Mouse (Mus musculus) ovary, adult 10 weeks (tissue): ENCODE data around the gene Phlpp1. TPM values are rescaled to one million over a fixed set of nuclear protein-coding genes. Genes with fewer than 3 reads are reported as not detected.

Experiments used
- polyA plus RNA-seq: library from polyadenylated mRNA; stranded (reverse); fragments of 350-450 nt; fragmentation: Illumina TruSeq; extraction: RNeasy Lipid Tissue Mini Kit (QIAGEN cat#74804); gene quantifications from one replicate; pipeline ENCODE4 v1.2.3, GENCODE M21; 2014

Gene Phlpp1
- polyA plus RNA-seq, result 10.8 TPM

DNA sequence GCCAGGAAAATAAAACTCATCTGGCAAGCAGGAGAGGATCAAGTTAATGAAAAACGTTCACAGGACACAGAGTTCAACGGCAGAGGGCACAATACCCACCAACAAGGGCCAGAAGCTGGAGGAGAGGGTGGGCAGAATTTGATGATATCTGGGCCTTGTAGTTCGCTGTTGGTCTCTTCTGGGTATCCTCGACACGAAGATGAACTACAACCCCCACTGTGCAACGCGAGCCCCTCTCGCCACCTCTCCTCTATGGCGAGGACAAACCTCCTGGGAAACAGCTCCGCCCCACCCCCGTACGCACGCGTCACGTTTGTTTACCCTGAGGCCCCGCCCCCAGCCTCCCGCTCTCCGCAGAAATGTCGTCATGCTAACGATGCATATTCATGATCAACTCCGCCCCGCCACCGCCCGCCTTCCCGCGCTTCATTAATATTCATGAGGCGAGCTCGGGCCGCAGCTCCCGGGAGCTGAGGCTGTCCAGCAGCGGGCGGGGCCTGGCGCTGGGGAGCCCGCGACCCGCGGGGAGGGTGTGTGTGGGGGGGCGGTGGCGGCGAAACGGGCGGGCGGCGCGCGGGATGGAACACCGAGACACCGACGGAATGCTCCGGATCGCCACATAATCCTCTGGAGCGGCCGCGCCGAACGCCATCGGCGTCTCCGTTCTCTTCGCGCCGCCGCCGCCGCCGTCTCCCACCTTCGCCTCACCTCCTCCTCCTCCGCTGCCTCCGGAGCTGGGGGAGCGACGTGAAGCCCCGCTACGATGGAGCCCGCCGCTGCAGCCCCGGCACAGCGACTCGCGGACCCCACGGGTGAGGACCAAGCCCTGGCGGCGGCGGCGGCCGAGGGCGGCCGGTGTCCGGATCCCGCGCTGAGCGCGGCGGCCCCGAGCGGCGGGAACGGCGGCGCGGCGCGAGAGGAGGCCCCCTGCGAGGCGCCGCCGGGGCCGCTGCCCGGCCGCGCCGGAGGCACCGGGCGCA, at the start of gene Phlpp1:
Gene Phlpp1 (plus strand): TSS at position 512 of the 980 bp plus-strand sequence.

Other genes with a start within 250 kb of the Phlpp1 start
- gene Zcchc2, start 181.3 kb upstream of the Phlpp1 start, polyA plus RNA-seq, result 16.2 TPM